Mouse (Mus musculus) thymus, adult 2 months (tissue): Measurements from ENCODE around the gene Radil. TPM values are rescaled to one million over a fixed set of nuclear protein-coding genes. Genes with fewer than 3 reads are reported as not detected.
A peak's percentile ranks its signal among the peaks of the same experiment; 100 is the strongest.

Experiments used
- DNase-seq: peaks from one replicate; pipeline ENCODE4 v3.0.0; 2021
- H3K27ac ChIP-seq: fragments of 200-500 bp; 2 replicates; pipeline ENCODE4 v1.5.1; 2012; ENCODE audit warnings: low read length, control low read depth; ENCODE audit not compliant: control insufficient read depth, insufficient read depth
- H3K27me3 ChIP-seq: fragments of 200-500 bp; 2 replicates; pipeline ENCODE4 v1.6.1; 2012; ENCODE audit warnings: mild to moderate bottlenecking, low read length, moderate library complexity, mixed read lengths; ENCODE audit not compliant: control insufficient read depth, insufficient read depth
- H3K36me3 ChIP-seq: fragments of 200-500 bp; 2 replicates; pipeline ENCODE4 v1.6.1; 2012; ENCODE audit warnings: mild to moderate bottlenecking, low read length, moderate library complexity; ENCODE audit not compliant: control insufficient read depth, insufficient read depth
- H3K4me1 ChIP-seq: fragments of 200-500 bp; replicated peaks from 2 replicates; pipeline ENCODE4 v1.6.1; 2012; ENCODE audit warnings: low read length; ENCODE audit not compliant: control insufficient read depth, insufficient read depth
- H3K4me3 ChIP-seq: fragments of 200-500 bp; 2 replicates; pipeline ENCODE4 v1.5.1; 2012; ENCODE audit warnings: mild to moderate bottlenecking, low read length, control low read depth, moderate library complexity; ENCODE audit not compliant: control insufficient read depth, insufficient read depth
- CTCF ChIP-seq: fragments of 200-500 bp; IDR thresholded peaks from 2 replicates; pipeline ENCODE4 v1.5.1; 2012; ENCODE audit warnings: mild to moderate bottlenecking, control low read depth, low read length, moderate library complexity, borderline replicate concordance; ENCODE audit not compliant: control insufficient read depth, poor library complexity, insufficient read depth; ENCODE audit errors: extremely low read depth
- POLR2A ChIP-seq: fragments of 200-500 bp; IDR thresholded peaks from 2 replicates; pipeline ENCODE4 v1.6.1; 2012; ENCODE audit warnings: mild to moderate bottlenecking, low read length, control low read depth, moderate library complexity; ENCODE audit not compliant: control insufficient read depth, poor library complexity, insufficient read depth; ENCODE audit errors: extremely low read depth
- WGBS: fragments of 180-500 bp; shearing (Covaris S2); methylation state at CpG from one replicate; pipeline ENCODE4 v1.1.7; 2018; 5-methylcytosine and 5-hydroxymethylcytosine counted together
- polyA plus RNA-seq: library from polyadenylated mRNA; depleted of rRNA; stranded (reverse); fragments of >200 nt; gene quantifications from 2 replicates; pipeline ENCODE4 v1.2.3, GENCODE M21; 2012

The Radil gene
- polyA plus RNA-seq, 1 experiment, result 1.9 TPM

DNA sequence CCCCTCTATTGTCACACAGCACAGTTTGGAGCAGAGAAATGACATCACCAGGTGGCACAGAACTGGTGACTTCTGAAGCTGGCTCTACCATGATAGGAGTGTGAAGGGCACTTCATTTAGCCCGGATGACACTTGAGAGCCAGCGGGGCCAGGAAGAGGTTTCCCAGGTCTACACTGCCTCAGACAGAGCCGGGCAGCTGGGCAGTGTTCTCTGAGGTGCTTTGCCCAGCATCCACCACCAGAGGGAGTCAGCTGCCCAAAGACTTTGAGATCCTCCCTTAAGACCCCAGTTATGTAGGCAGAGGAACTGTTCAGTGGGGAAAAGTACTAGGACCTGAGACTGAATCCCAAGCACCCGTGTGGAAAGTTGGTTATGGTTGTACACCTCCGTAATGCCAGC is 30.6 kb upstream of the Radil start:
- no peak overlapping the region for H3K4me3 ChIP-seq
- no peaks in the 10 kb centered on the region for H3K4me1 ChIP-seq
- TF ChIP-seq CTCF (peak; percentile 69; the same call in 1 of the 2 replicates), POLR2A (no peak)
- WGBS, result 11% methylated on average over 5 of the region's 5 CpGs
- DNase-seq, result peak; percentile 37
- H3K36me3 ChIP-seq, result no peaks in the 10 kb centered on the region
- no peak overlapping the region for H3K27ac ChIP-seq
- no peaks in the 10 kb centered on the region for H3K27me3 ChIP-seq

DNA sequence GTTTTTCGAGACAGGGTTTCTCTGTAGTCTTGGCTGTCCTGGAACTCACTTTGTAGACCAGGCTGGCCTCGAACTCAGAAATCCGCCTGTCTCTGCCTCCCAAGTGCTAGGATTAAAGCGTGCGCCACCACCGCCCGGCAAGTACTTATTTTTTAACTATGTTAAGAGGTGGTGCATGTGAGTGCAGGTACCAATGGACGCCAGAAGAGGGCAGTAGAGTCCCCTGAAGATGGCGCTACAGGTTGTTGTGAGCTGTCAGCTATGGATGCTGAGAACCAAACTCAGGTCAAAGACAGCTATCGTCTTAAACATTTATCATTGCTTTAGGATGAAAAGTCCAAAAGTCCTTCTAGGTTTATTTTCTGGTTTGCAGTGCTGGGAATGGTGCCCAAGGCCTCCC is 27.3 kb upstream of the Radil start:
- no peak for DNase-seq
- Histone ChIP-seq H3K4me1 (no peaks in the 10 kb centered on the region), H3K27me3 (no peaks in the 10 kb centered on the region), H3K27ac (no peak overlapping the region), H3K4me3 (no peak overlapping the region), H3K36me3 (no peaks in the 10 kb centered on the region)
- WGBS, result 92% methylated on average over 10 of the region's 10 CpGs
- TF ChIP-seq POLR2A (no peak), CTCF (no peak)

DNA sequence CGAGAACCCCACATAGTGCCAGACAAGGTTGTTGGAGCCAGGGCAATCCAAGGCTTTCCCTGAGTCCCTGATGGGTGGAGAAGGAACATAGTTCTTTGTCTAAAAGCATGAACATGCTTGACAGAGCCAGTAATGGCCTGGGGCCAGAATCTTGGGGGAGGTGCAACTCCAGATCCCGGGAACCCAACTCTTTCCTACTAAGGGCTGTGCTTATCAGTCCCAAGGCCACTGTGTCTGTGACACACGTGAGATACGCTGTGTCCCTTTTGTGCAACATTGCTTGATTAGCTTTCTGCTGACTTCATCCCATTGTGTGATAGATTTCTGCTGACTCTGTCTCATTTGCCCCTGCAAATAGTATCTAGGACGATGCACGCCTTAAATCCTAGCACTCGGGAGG is 25.9 kb upstream of the Radil start:
- TF ChIP-seq CTCF (no peak), POLR2A (no peak)
- Histone ChIP-seq H3K27ac (no peak overlapping the region), H3K4me1 (no peaks in the 10 kb centered on the region), H3K36me3 (no peaks in the 10 kb centered on the region), H3K27me3 (no peaks in the 10 kb centered on the region), H3K4me3 (no peak overlapping the region)
- WGBS, result 92% methylated on average over 7 of the region's 7 CpGs
- no peak for DNase-seq

DNA sequence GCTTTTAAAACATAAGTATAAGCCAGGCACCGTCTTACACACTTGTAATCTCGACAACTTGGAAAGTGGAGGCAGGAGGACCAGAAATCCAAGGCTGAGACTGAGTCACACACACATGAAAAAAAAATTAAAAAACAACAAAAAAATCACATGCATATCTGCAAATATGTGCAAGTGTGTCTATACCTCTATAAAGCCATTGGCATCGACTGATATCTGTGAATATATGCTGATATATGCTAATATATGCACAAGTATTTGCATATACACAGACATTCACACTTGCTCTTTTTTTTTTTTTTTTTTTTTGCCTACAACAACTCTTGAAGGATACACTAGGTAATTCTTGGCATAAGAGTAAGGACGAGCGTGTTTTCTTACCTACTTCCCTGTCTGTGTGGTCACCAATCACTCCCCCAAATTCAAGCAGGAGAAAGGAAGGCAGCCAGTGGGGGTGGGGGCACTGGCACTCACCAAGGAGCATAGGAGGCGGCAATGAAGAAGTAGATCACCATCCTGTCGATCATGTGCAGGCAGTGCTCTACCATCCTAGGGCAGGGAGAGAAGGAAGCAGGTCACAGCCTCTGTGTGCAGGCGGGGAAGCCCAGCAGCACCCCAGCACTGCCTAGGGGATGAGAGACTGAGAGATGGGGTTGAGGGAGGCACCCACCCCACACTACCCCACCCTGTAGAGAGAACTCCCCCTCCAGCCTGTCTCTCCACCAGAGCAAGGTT is 23.6 kb upstream of the Radil start:
- Histone ChIP-seq H3K36me3 (no peaks in the 10 kb centered on the region), H3K4me3 (no peak overlapping the region), H3K27me3 (no peaks in the 10 kb centered on the region), H3K27ac (no peak overlapping the region), H3K4me1 (no peaks in the 10 kb centered on the region)
- 70% methylated on average over 8 of the region's 8 CpGs for WGBS
- no peak for DNase-seq
- TF ChIP-seq POLR2A, result no peak
- no peak for TF ChIP-seq CTCF

DNA sequence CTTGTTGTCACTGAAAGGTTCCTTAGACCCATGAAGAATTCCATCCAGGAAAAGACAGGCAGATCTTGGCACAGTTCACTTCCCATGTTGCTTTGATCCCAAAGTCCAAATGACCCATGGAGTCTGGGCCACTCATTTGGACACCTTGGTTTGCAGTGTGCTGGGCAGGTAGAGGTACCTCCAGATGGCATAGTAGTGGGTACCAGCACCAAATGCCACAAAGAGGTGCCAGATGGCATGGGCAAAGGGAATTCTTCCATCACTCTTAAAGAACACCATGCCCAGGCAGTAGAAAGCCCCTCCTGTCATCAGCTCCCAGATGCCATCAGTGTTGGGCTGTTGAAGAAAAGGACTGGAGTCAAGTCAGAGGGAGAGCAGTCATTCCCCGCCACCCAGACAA is 13.7 kb upstream of the Radil start:
- whole genome bisulfite sequencing, result 100% methylated on average over 1 of the region's 1 CpGs
- H3K36me3 ChIP-seq, result no peaks in the 10 kb centered on the region
- H3K27ac ChIP-seq, result no peak overlapping the region
- no peaks in the 10 kb centered on the region for H3K27me3 ChIP-seq
- no peak overlapping the region for H3K4me3 ChIP-seq
- TF ChIP-seq POLR2A, result no peak
- TF ChIP-seq CTCF, result no peak
- H3K4me1 ChIP-seq, result no peaks in the 10 kb centered on the region
- no peak for DNase-seq

DNA sequence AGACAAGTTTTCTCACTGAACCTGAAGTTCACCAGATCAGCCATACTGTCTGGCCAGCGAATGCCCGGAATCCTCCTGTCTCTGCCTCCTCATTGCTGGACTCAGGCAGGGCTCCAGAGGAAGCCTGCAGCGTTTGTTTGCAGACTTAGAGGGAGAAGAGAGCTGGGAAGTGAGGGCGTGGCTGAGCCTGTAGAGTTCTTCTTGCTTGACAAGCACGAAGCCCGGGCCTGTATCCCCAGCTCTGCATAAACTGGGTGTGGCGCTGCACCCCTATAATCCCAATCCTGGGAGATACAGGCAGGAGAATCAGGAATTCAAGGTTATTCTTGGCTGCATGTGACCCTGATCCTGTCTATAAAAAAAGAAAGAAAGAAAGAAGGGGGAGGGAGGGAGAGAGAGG is 9.4 kb upstream of the Radil start:
- Histone ChIP-seq H3K27ac (no peak overlapping the region), H3K4me1 (no peaks in the 10 kb centered on the region), H3K27me3 (no peaks in the 10 kb centered on the region), H3K4me3 (no peak overlapping the region), H3K36me3 (no peaks in the 10 kb centered on the region)
- TF ChIP-seq CTCF, result no peak
- TF ChIP-seq POLR2A, result no peak
- WGBS, result 70% methylated on average over 7 of the region's 7 CpGs
- DNase-seq, result no peak

DNA sequence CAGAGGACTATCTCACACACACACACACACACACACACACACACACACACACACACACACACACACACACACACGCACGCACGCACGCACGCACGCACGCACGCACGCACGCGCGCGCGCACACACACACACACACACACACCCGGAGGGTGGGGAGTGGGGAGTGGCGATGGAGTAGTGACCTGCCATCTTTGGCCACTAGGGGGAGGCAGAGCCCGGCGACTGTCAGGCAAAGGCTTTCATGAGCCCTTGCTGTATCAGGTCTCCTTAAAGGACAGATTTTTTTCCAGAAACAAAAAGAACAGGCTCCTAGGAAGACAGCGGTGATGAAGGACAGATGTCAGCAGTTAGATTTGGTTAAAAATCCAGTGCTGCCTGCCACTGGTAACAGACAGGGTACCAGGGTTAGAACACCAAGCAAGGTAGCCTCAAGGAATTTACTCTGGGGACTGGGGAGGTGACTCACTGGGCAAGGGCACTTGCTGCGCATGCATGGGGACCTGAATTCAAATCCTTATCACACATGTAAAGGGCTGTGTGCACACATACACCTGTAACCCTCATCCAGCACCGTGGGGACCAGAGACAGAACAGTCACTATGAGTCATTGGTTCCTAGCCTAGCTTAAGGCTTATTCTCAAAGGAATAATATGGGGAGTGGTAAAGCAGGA is 6.6 kb upstream of the Radil start:
- Histone ChIP-seq H3K4me1 (no peaks in the 10 kb centered on the region), H3K36me3 (no peaks in the 10 kb centered on the region), H3K27me3 (no peaks in the 10 kb centered on the region), H3K4me3 (no peak overlapping the region), H3K27ac (no peak overlapping the region)
- DNase-seq, result peak; percentile 57
- TF ChIP-seq CTCF (peak; percentile 68; the same call in 1 of the 2 replicates), POLR2A (no peak)
- 56% methylated on average over 17 of the region's 21 CpGs for WGBS
